Mouse (Mus musculus): ENCODE measurements around the gene Calm1. TPM values are rescaled to one million over a fixed set of nuclear protein-coding genes. Genes with fewer than 3 reads are reported as not detected.

The Calm1 gene
- polyA plus RNA-seq, 1 experiment, result 735 TPM

DNA sequence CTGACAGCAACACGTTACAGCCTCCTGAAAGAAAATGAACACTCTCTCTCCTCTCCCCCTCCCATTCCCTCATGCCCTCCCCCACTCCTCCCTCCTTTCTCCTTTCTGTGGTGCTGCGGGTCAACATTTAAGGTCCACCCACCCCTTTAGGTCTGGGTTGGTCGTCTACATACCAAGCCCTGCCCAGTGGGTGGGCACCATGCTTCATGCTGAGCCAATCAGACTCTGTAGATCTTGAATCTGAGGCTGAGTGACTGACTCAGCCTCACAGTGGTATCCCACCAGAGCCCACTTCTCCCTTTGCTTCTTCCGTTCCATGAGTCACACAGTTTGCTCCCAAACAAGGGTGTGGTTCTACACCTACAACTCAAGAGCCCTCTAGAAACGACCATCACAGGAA, 36.2 kb downstream of the Calm1 start:
- Histone ChIP-seq H3K4me3 (ENCODE audit: insufficient read depth, low read length) (no peak overlapping the region), H3K4me1 (ENCODE audit: control insufficient read depth, insufficient read depth, low read length) (no peaks in the 10 kb centered on the region), H3K27ac (ENCODE audit: insufficient read depth, low read depth, low read length) (no peak overlapping the region)
- TF ChIP-seq CTCF (IDR thresholded peaks at IDR 0.05; ENCODE audit: low read depth, low read length) (no peak), POLR2A (IDR thresholded peaks at IDR 0.05; ENCODE audit: borderline replicate concordance, low read depth, low read length) (no peak)

GRCm38 (mm10) chr12:100239404-100239803, 40.2 kb downstream of the Calm1 start:
- Histone ChIP-seq H3K4me1 (ENCODE audit: control insufficient read depth, insufficient read depth, low read length) (no peaks in the 10 kb centered on the region), H3K27ac (ENCODE audit: insufficient read depth, low read depth, low read length) (no peak overlapping the region), H3K4me3 (ENCODE audit: insufficient read depth, low read length) (no peak overlapping the region)
- TF ChIP-seq CTCF (IDR thresholded peaks at IDR 0.05; ENCODE audit: low read depth, low read length), result no peak
- TF ChIP-seq POLR2A (IDR thresholded peaks at IDR 0.05; ENCODE audit: borderline replicate concordance, low read depth, low read length), result no peak

DNA sequence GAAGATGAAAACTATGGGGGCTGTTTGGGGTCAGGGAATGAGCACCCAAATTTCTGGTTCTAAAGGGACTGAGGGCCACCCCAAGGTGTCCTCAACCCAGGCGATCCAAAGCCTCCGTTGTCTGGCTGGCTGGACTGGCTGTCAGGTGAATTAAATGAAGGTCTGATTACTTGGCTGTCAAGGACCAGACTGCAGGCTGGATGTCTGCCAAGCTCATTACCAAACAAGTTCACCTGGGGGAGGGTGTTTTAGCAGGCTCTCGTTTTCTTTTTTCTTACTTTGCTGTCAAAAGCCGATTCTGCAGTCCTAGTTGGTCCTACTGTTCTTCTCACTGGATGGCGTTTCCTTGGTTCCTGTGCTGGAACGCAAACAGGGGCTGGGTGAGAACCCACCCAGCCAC, 40.6 kb downstream of the Calm1 start:
- H3K4me3 ChIP-seq (ENCODE audit: insufficient read depth, low read length), result no peak overlapping the region
- no peak overlapping the region for H3K27ac ChIP-seq (ENCODE audit: insufficient read depth, low read depth, low read length)
- TF ChIP-seq POLR2A (IDR thresholded peaks at IDR 0.05; ENCODE audit: borderline replicate concordance, low read depth, low read length) (no peak), CTCF (IDR thresholded peaks at IDR 0.05; ENCODE audit: low read depth, low read length) (no peak)
- H3K4me1 ChIP-seq (ENCODE audit: control insufficient read depth, insufficient read depth, low read length), result no peaks in the 10 kb centered on the region

- TF ChIP-seq POLR2A (IDR thresholded peaks at IDR 0.05; ENCODE audit: borderline replicate concordance, low read depth, low read length) (no peak), CTCF (IDR thresholded peaks at IDR 0.05; ENCODE audit: low read depth, low read length) (no peak)
- Histone ChIP-seq H3K4me3 (ENCODE audit: insufficient read depth, low read length) (no peak overlapping the region), H3K4me1 (ENCODE audit: control insufficient read depth, insufficient read depth, low read length) (no peaks in the 10 kb centered on the region), H3K27ac (ENCODE audit: insufficient read depth, low read depth, low read length) (no peak overlapping the region)
These were observed 42.9 kb downstream of the Calm1 start for GRCm38 (mm10) chr12:100241911-100242796.

GRCm38 (mm10) chr12:100244580-100244979, 45.3 kb downstream of the Calm1 start:
- TF ChIP-seq CTCF (IDR thresholded peaks at IDR 0.05; ENCODE audit: low read depth, low read length) (no peak), POLR2A (IDR thresholded peaks at IDR 0.05; ENCODE audit: borderline replicate concordance, low read depth, low read length) (no peak)
- Histone ChIP-seq H3K4me1 (ENCODE audit: control insufficient read depth, insufficient read depth, low read length) (no peaks in the 10 kb centered on the region), H3K27ac (ENCODE audit: insufficient read depth, low read depth, low read length) (no peak overlapping the region), H3K4me3 (ENCODE audit: insufficient read depth, low read length) (no peak overlapping the region)

DNA sequence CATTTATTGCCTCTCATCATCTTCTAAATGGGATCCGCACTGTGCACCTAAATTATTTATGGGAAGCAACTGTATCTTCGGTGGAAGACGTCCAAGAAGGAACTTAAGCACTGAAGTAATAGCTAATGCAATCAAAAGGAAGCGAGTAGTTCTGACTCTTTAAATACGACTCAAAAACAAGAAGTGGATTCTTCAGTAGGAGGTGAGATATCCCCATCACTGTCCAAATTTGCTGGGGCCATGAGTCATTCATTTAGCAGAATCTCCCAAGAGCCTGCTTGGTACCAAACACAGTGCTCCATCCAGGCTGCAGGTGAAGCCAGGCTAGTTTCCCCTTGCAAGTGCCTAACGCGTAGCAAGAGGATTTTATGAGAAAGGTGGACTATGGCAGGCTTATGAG, 49.9 kb downstream of the Calm1 start:
- no peak overlapping the region for H3K4me3 ChIP-seq (ENCODE audit: insufficient read depth, low read length)
- TF ChIP-seq CTCF (IDR thresholded peaks at IDR 0.05; ENCODE audit: low read depth, low read length), result no peak
- TF ChIP-seq POLR2A (IDR thresholded peaks at IDR 0.05; ENCODE audit: borderline replicate concordance, low read depth, low read length), result no peak
- H3K27ac ChIP-seq (ENCODE audit: insufficient read depth, low read depth, low read length), result no peak overlapping the region
- no peaks in the 10 kb centered on the region for H3K4me1 ChIP-seq (ENCODE audit: control insufficient read depth, insufficient read depth, low read length)

- Histone ChIP-seq H3K4me3 (ENCODE audit: insufficient read depth, low read length) (no peak overlapping the region), H3K4me1 (ENCODE audit: control insufficient read depth, insufficient read depth, low read length) (no peaks in the 10 kb centered on the region), H3K27ac (ENCODE audit: insufficient read depth, low read depth, low read length) (no peak overlapping the region)
- no peak for TF ChIP-seq CTCF (IDR thresholded peaks at IDR 0.05; ENCODE audit: low read depth, low read length)
- TF ChIP-seq POLR2A (IDR thresholded peaks at IDR 0.05; ENCODE audit: borderline replicate concordance, low read depth, low read length), result no peak
These were observed 55.2 kb downstream of the Calm1 start for GRCm38 (mm10) chr12:100254471-100254870.

DNA sequence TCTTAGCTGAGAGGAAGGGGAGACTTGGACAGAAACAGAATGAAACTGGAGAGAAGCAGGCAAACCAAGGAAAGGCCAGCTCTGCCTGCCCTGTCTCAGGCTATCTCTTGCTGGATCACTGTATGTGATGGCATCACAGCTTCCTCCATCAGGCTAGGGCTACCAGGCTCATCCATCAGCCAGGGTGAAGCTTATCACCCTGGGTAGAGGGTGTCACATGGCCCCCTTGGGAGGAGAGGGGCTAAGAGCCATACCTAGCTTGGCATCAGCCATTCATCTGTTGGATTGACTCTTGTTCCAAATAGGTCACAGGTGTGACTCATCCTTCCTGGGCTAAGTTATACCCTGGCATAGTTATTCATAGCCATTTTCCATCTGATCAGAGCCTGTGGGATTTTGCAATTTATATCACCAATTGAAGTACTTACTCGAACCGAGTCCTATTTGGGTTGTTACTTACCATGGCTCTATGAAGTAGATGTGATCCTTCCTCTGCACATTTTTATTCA, 56.3 kb downstream of the Calm1 start:
- no peak for TF ChIP-seq CTCF (IDR thresholded peaks at IDR 0.05; ENCODE audit: low read depth, low read length)
- TF ChIP-seq POLR2A (IDR thresholded peaks at IDR 0.05; ENCODE audit: borderline replicate concordance, low read depth, low read length), result no peak
- Histone ChIP-seq H3K27ac (ENCODE audit: insufficient read depth, low read depth, low read length) (no peak overlapping the region), H3K4me3 (ENCODE audit: insufficient read depth, low read length) (no peak overlapping the region), H3K4me1 (ENCODE audit: control insufficient read depth, insufficient read depth, low read length) (no peaks in the 10 kb centered on the region)

DNA sequence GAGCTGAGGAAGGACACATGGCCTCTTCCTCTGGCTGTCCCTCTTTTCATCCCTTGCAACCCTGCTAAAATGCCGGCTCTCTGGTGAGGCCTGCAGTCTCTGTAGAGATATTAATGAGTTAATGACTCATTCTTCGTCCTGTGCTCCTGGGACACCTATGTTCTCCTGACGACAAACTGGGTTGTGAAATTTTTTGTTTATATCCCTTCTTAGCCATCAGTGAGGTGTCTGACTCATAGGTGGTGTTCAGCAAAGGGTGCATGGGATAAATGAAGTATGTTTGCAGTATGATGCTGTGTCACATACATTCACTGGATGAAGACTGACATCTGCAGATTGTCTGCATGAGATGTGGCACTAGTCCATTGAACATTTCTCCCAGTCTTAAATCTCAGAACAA, 58.5 kb downstream of the Calm1 start:
- TF ChIP-seq CTCF (IDR thresholded peaks at IDR 0.05; ENCODE audit: low read depth, low read length) (no peak), POLR2A (IDR thresholded peaks at IDR 0.05; ENCODE audit: borderline replicate concordance, low read depth, low read length) (no peak)

More for the DNA sequence above, 58.5 kb downstream of the Calm1 start:
- Histone ChIP-seq H3K4me3 (ENCODE audit: insufficient read depth, low read length) (no peak overlapping the region), H3K4me1 (ENCODE audit: control insufficient read depth, insufficient read depth, low read length) (no peaks in the 10 kb centered on the region), H3K27ac (ENCODE audit: insufficient read depth, low read depth, low read length) (no peak overlapping the region)

Other genes with a start within 250 kb of the Calm1 start
- 27.7 and 28.3 TPM in 2 replicates for gene Kcnk13, start 234.9 kb upstream of the Calm1 start, polyA plus RNA-seq (2012; ENCODE audit: insufficient read depth, insufficient read length, missing spikeins)
- gene Psmc1, start 89.3 kb upstream of the Calm1 start, polyA plus RNA-seq (2012; ENCODE audit: insufficient read depth, insufficient read length, missing spikeins), result 164 and 166 TPM in 2 replicates
- gene Nrde2, start 39.8 kb upstream of the Calm1 start, polyA plus RNA-seq (2012; ENCODE audit: insufficient read depth, insufficient read length, missing spikeins), result 17.7 and 18.0 TPM in 2 replicates

Measured in bone marrow macrophage, adult 2 months (primary cell).